Mouse (Mus musculus) stomach, embryonic 16.5 days (tissue): ENCODE results near the gene Kiz. TPM values are rescaled to one million over a fixed set of nuclear protein-coding genes. Genes with fewer than 3 reads are reported as not detected.

Source experiments
- ATAC-seq: fragments of 200-750 bp; cut with Nextera tagmentation; 2 replicates; pipeline ENCODE4 v1.8.0; 2017; ENCODE audit warnings: moderate number of reproducible peaks, moderate TSS enrichment; ENCODE audit not compliant: insufficient read depth, low FRiP score
- H3K27ac ChIP-seq: fragments of 300-500 bp; sonication (generic); 2 replicates; pipeline ENCODE4 v1.5.1; 2014; ENCODE audit warnings: low read length
- H3K27me3 ChIP-seq: fragments of 300-500 bp; sonication (generic); 2 replicates; pipeline ENCODE4 v1.6.1; 2014; ENCODE audit warnings: low read length, control low read depth, mixed read lengths; ENCODE audit not compliant: control insufficient read depth, insufficient read depth
- H3K36me3 ChIP-seq: fragments of 300-500 bp; sonication (generic); 2 replicates; pipeline ENCODE4 v1.6.1; 2014; ENCODE audit warnings: low read length; ENCODE audit not compliant: control insufficient read depth, insufficient read depth
- H3K4me1 ChIP-seq: fragments of 300-500 bp; sonication (generic); 2 replicates; pipeline ENCODE4 v1.6.1; 2014; ENCODE audit warnings: low read length, control low read depth, mixed read lengths; ENCODE audit not compliant: control insufficient read depth, insufficient read depth
- H3K4me2 ChIP-seq: fragments of 300-500 bp; sonication (generic); 2 replicates; pipeline ENCODE4 v1.6.1; 2014; ENCODE audit warnings: low read depth, low read length, mixed read lengths
- H3K4me3 ChIP-seq: fragments of 300-500 bp; sonication (generic); replicated peaks from 2 replicates; pipeline ENCODE4 v1.5.1; 2014; ENCODE audit warnings: mild to moderate bottlenecking, low read length
- H3K9ac ChIP-seq: fragments of 300-500 bp; sonication (generic); 2 replicates; pipeline ENCODE4 v1.6.1; 2014; ENCODE audit warnings: low read length
- H3K9me3 ChIP-seq: fragments of 300-500 bp; sonication (generic); replicated peaks from 2 replicates; pipeline ENCODE4 v1.6.1; 2016; ENCODE audit warnings: low read length, control low read depth; ENCODE audit not compliant: control insufficient read depth
- WGBS: fragments of 180-500 bp; shearing (Covaris S2); extraction: QIAGEN DNeasy Blood & Tissue Kit; methylation state at CpG from one replicate; pipeline ENCODE4 v1.1.7; 2014; 5-methylcytosine and 5-hydroxymethylcytosine counted together
- polyA plus RNA-seq: library from polyadenylated mRNA; unstranded; fragments of >200 nt; fragmentation: Nextera tagmentation; extraction: Ambion mirVana; gene quantifications from 2 replicates; pipeline ENCODE4 v1.2.1, GENCODE M21; 2015

Kiz gene
- 24.1 and 26.7 TPM in 2 replicates for polyA plus RNA-seq

DNA sequence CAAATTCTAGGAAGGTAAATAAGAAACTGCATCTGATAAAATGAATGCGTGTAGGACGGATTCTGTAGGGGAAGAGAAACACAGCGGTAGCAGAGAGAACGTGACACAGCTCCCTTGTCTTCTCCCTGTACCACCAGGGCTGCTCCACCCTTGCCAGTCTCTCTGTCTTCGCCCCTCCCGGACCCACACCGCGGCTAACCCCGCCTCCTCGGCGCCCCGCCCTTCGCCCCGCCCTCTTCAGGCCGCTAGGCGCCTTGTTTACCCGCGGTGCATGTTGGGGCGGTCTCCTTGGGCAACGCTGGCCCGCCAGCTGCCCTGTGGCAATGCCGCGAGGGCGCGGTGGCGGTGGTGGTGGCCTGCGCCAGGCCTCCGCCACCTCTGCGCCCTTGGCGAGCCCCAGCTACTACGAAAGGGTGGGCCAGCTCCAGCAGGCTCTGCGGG, at the start of gene Kiz:
TSS of gene Kiz (plus strand) at position 266 of the 441 bp plus-strand sequence.
- Histone ChIP-seq H3K4me1 (no peaks in the 10 kb centered on the region), H3K36me3 (no peaks in the 10 kb centered on the region), H3K4me3 (peak within 1 kb of the TSS; percentile 87), H3K9me3 (no peaks in the 10 kb centered on the region), H3K27me3 (no peaks in the 10 kb centered on the region), H3K9ac (peak within 1 kb of the TSS; percentile 83), H3K4me2 (peak within 1 kb of the TSS; percentile 64), H3K27ac (peak within 1 kb of the TSS; percentile 39; the same call in 1 of the 2 replicates)
- WGBS: under 1% methylated on average over 32 of the region's 32 CpGs
- ATAC-seq: peak; percentile 100

DNA sequence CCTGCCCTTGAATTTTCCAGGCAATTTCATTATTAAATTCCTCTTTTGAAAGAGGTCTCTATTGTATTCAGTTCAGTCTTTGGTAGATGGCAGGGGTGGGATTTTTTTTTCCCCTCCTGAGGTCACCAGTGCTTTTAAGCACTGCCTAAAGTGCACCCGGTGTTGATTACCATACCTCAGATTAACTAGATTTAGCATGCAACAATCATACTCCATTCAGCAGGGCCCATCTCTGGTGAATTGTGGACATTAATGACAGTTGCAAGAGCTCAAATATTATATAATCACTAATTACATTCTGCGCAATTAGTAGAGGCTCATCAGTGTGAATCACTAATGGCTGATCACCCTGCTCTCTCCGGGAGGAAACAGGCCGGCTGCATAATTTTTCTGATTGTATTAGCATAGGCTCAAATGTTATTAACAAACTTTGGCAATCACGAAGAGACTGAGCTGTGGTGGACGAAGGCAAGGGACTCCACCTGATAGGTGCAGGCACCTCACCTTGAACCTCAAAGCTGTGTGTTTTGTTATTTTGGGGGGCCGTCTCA, 45.9 kb upstream of the Kiz start:
- H3K27me3 ChIP-seq: no peaks in the 10 kb centered on the region
- no peaks in the 10 kb centered on the region for H3K36me3 ChIP-seq
- no peak overlapping the region for H3K4me2 ChIP-seq
- H3K27ac ChIP-seq: no peak overlapping the region
- WGBS: 87% methylated on average over 7 of the region's 7 CpGs
- H3K9ac ChIP-seq: no peak overlapping the region
- no peak overlapping the region for H3K4me3 ChIP-seq
- no peaks in the 10 kb centered on the region for H3K4me1 ChIP-seq
- no peak for ATAC-seq
- H3K9me3 ChIP-seq: no peaks in the 10 kb centered on the region

DNA sequence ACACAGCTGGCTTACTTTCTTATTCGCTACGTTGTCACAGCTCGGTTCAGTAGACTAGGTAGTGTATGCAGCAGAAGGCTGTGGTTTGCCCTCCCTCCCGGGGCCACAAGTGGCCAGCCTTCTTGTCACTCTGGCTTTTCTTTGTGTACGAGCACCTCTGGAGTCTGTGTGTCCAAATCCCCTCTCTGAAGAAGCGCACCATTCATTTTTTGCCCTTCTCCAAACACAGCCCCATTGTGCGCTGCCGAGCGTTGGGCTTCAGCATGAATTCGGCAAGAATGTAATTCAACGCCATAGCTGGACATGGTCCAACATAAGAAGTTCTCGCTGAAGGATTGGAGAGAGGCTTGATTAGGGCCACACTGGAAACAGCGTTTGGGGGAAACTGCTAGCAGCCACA, 45.0 kb upstream of the Kiz start:
- no peak overlapping the region for H3K27ac ChIP-seq
- ATAC-seq: peak; percentile 47; the same call in 1 of the 2 replicates
- H3K36me3 ChIP-seq: no peaks in the 10 kb centered on the region
- 40% methylated on average over 13 of the region's 13 CpGs for WGBS
- H3K9me3 ChIP-seq: no peaks in the 10 kb centered on the region
- H3K4me3 ChIP-seq: 0 out of 2 replicates have a peak overlapping the region, but pooled peaks have one; percentile 1
- H3K27me3 ChIP-seq: no peaks in the 10 kb centered on the region
- H3K4me1 ChIP-seq: no peaks in the 10 kb centered on the region
- no peak overlapping the region for H3K9ac ChIP-seq
- H3K4me2 ChIP-seq: peak overlapping the region; percentile 13; the same call in 1 of the 2 replicates

DNA sequence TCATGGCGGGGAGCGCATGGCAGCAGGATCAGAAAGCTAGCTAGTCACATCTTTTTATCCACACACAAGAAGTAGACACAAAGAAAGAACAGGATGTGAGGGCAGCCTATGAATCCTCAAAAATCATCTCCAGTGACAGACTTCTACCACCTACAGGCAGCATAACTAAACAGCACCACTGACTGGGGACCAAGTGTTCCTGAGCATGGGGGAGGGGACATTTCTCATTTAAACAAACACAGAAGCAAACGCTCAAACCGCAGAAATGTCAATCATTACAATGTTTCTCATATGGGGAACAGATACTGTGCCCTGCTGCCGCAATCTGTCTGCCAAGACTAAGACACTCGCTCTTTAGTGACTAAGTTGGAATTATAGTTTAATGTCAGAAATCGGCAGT, 40.7 kb upstream of the Kiz start:
- Histone ChIP-seq H3K9ac (no peak overlapping the region), H3K27me3 (no peaks in the 10 kb centered on the region), H3K4me3 (no peak overlapping the region), H3K4me2 (no peak overlapping the region), H3K27ac (no peak overlapping the region), H3K36me3 (no peaks in the 10 kb centered on the region), H3K4me1 (no peaks in the 10 kb centered on the region), H3K9me3 (no peaks in the 10 kb centered on the region)
- ATAC-seq: no peak
- WGBS: 74% methylated on average over 7 of the region's 7 CpGs

DNA sequence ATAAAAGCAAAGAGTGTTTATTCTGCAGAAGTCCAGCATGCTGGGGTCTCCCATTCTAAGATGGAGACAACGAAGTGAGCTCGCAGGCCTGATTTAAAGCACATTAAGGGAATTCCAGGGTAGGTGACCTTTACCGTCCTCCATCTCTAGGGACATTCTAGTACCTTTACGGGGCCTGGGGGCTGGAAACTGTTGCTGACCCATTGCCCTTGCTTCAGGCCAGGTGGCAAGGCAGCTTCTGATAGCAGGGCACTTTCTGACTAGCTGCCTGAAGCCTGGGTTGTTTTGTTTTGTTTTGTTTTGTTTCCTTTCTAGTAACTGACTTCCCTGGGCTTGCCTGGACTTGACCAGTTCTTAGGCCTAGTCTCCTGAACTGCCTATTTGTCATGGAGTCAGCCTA, 36.6 kb upstream of the Kiz start:
- H3K27ac ChIP-seq: no peak overlapping the region
- no peak for ATAC-seq
- WGBS: 87% methylated on average over 4 of the region's 4 CpGs
- H3K4me3 ChIP-seq: no peak overlapping the region
- no peaks in the 10 kb centered on the region for H3K27me3 ChIP-seq
- H3K9ac ChIP-seq: no peak overlapping the region
- no peaks in the 10 kb centered on the region for H3K36me3 ChIP-seq
- H3K9me3 ChIP-seq: no peaks in the 10 kb centered on the region
- H3K4me1 ChIP-seq: no peaks in the 10 kb centered on the region
- no peak overlapping the region for H3K4me2 ChIP-seq

DNA sequence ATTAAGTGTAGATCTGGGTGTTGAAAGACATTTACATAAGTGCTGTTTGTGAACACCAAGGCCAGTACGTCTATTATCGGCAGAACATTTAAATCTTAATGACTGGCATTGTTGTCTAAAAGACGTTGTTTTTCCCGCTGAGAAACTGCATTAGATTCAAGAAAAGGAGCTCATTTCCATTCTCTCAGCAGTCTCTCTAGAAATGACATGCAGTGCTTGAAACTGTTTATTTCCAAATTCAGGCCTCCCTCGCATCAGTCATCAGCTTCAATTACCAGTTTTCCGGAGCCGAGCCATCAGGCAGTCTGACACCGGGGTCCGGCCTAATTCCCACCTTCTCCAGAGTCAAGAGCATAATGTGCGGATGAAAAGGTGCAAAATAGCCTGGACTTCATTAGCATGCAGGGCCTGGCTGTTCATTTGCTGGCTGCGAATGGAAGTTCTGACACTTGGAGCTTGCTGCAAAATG, 32.1 kb upstream of the Kiz start:
- no peak overlapping the region for H3K4me3 ChIP-seq
- H3K4me1 ChIP-seq: no peaks in the 10 kb centered on the region
- H3K9ac ChIP-seq: no peak overlapping the region
- 62% methylated on average over 11 of the region's 11 CpGs for WGBS
- ATAC-seq: no peak
- no peaks in the 10 kb centered on the region for H3K36me3 ChIP-seq
- H3K9me3 ChIP-seq: no peaks in the 10 kb centered on the region
- H3K27me3 ChIP-seq: no peaks in the 10 kb centered on the region; the same call in 1 of the 2 replicates
- no peak overlapping the region for H3K4me2 ChIP-seq
- no peak overlapping the region for H3K27ac ChIP-seq

DNA sequence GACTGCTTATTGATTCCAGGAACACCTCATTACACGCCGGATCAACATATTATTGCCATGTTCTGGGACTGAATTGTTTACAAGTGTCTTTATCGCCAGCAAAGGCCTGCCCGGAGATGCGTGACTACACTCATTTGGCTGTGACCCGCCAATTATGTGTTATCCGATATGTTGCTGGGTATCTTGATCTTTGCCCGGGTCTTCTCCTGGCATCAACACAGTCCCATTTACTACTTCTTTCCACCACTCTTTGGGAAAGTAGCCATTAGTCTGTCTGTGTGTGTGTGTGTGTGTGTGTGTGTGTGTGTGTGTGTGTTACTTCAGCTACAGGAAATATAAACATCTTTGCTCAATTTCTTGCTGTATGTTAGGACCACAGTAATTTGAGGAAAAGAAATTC, 31.6 kb upstream of the Kiz start:
- Histone ChIP-seq H3K27me3 (no peaks in the 10 kb centered on the region; the same call in 1 of the 2 replicates), H3K4me3 (no peak overlapping the region), H3K9me3 (no peaks in the 10 kb centered on the region), H3K27ac (no peak overlapping the region), H3K9ac (no peak overlapping the region), H3K4me1 (no peaks in the 10 kb centered on the region), H3K36me3 (no peaks in the 10 kb centered on the region), H3K4me2 (no peak overlapping the region)
- ATAC-seq: no peak
- WGBS: 69% methylated on average over 8 of the region's 8 CpGs

DNA sequence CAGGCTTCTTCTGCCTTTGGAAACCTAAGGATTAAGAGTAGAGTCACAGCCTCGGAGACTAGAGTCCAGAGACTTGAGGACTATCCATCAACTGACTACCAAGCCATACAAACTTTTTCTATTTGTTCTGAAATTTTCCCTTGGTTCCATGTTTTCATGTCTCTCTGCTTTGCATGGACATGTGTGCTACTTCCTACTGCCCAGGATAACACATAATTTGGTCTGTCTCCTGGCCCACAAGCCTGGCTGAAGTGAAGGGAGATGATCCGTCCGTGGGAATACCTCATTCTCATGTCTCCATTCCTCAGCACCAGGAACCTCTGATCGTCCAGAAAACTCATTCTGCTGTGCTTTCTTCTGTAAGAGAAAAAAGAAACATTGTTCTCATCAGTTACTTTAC, 27.7 kb upstream of the Kiz start:
- Histone ChIP-seq H3K36me3 (no peaks in the 10 kb centered on the region), H3K9ac (no peak overlapping the region), H3K4me3 (no peak overlapping the region), H3K4me2 (no peak overlapping the region), H3K9me3 (no peaks in the 10 kb centered on the region), H3K27me3 (peaks cover 21% of the 10 kb centered on the region), H3K4me1 (no peaks in the 10 kb centered on the region), H3K27ac (no peak overlapping the region)
- 79% methylated on average over 4 of the region's 4 CpGs for WGBS
- no peak for ATAC-seq

DNA sequence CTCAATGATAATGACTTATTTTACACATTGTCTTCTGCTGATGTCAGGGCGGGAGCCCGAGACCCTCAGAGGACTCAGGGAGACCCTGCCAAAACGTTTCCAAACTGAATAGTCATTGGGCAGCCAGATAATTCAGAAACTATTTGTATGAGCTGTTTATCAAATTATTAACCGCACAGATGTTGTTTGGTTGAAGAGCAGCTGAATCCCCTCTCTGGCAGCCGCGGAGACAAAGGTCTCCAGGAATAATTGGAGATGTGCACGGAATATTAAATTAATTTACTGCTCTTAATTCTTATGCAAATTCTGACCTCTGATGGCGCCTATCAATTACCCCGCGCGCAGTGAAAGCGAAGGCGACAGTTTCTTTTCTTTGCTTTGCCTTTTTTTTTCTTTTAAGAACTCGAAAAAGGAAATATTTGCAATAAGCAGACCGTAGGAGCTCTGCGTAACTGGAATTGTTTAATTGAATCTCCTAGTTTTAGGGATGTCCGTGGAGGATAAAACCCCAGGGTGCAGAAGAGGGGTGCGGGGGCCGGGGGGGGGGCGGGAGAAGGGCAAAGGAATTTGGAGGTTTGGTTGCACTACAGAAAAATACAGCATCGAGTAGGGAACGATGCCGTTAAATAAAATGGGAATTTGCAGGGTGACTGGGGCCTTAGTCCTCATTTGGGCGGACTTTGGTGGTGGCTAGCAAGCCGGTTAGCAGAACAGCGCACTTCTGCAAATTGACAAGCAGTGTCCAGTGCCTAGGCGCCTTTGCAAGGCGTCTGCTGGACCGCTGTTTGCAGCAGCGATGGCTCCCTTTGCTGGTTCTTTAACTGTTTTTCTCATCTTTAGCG, 22.2 kb upstream of the Kiz start:
- no peak overlapping the region for H3K9ac ChIP-seq
- ATAC-seq: no peak
- WGBS: 6% methylated on average over 31 of the region's 31 CpGs
- H3K4me3 ChIP-seq: no peak overlapping the region
- no peak overlapping the region for H3K27ac ChIP-seq
- H3K4me2 ChIP-seq: no peak overlapping the region; the same call in 1 of the 2 replicates
- H3K27me3 ChIP-seq: peaks cover 70% of the 10 kb centered on the region
- peaks cover 8% of the 10 kb centered on the region for H3K4me1 ChIP-seq
- no peaks in the 10 kb centered on the region for H3K9me3 ChIP-seq
- H3K36me3 ChIP-seq: no peaks in the 10 kb centered on the region
